In the genomic region with DNA sequence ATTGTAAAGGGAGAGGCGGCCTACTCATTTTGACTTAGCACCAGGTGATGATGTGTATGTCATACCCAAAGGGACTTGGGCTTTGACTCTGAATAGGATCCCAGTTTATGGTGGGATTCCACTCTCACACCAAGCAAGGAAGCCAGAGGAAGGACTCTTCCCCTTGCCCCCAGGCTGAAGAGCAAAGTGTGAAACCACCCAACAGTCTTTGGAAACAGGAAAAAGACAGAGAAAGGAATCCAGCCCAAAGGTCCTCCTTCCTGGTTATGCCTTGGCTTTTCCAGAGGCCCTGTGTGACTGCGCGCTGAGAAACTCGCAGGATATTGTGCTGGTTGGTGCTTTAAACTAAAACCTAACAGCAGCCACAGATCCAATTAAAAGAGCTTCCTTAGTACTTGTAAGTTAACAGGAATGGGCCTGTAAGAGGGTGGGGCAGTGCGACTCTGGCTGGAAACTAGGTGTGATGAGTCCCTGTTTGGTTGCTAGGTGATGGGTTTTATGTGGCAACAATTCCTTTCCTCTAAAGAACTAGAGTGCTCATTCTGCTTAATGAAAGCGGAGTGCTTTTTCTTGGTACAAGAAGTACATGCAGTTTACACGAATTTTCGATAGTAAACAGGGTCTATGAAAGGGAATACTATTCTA, we compare ENCODE assay signal across 9 mouse cellular contexts. TPM values are rescaled to one million over a fixed set of nuclear protein-coding genes. Genes with fewer than 3 reads are reported as not detected.
DNase-seq lines count a peak whose midpoint lies in the region.
"Had no signal": no experiment of that assay in that cellular context is flagged by ENCODE, and none has a peak within 500 bp of the region (broad histone marks: within the 10 kb centered on the region; RNA-seq: fewer than 3 reads in every experiment).

No protein-coding gene starts in this region.

- peak; percentile 28 for DNase-seq in embryo, embryonic 10.5 days (ENCODE audit: low spot score)
- no peak for DNase-seq in embryo, embryonic 11 days
- DNase-seq in layer of hippocampus, adult 9-10 months (ENCODE audit: low spot score) = peak; percentile 10
- DNase-seq in layer of hippocampus, postnatal 10 days (ENCODE audit: low spot score in 2 of 2) = no peak
- peak; percentile 56 for DNase-seq in brain, adult 2 months (ENCODE audit: low read depth, low spot score)
- DNase-seq in right cerebral cortex, postnatal 10 days (ENCODE audit: low spot score in 2 of 2) = peak; percentile 42 to 45
- no peak for DNase-seq in adrenal gland, adult 8-10 months
- DNase-seq in urinary bladder, postnatal 10 days (ENCODE audit: low spot score) = no peak
- DNase-seq: cerebellum, postnatal 14 days had no signal

RNA-seq across cellular contexts. Expression of gene Ezr, which starts 26.1 kb away (rescaled TPM):
- 10 to 100 TPM; 51.0 to 56.6 TPM for total RNA-seq in layer of hippocampus, postnatal 10 days (2021)
- total RNA-seq in adrenal gland, adult 8-10 months (2022) = 10 to 100 TPM; 18.8 to 34.8 (median 23.9) TPM

Comparison
In these comparisons a context has a peak if more than half of its experiments do, and no peak if none do; other contexts are left out.
1. DNase-seq: peak in embryo, embryonic 10.5 days (single experiment), layer of hippocampus, adult 9-10 months (single experiment), brain, adult 2 months (single experiment) and right cerebral cortex, postnatal 10 days (2 of 2); none in embryo, embryonic 11 days (single experiment), layer of hippocampus, postnatal 10 days (0 of 2), adrenal gland, adult 8-10 months (single experiment) and urinary bladder, postnatal 10 days (single experiment).